Mouse (Mus musculus) liver, adult 2 months (tissue): ENCODE measurements at regions not wholly inside any gene's neighbourhood (a gene's known extent, or its start where the extent isn't known, plus 50 kb on each side); places are given as distances from the start of the nearest gene placed in this dataset.

ENCODE experiments used
- DNase-seq: peaks from one replicate; pipeline ENCODE4 v3.0.0-alpha.2; 2011; ENCODE audit warnings: low read depth, low spot score; ENCODE audit errors: extremely low read depth
- H3K27ac ChIP-seq: fragments of 200-500 bp; replicated peaks from 2 replicates; pipeline ENCODE4 v1.5.1; 2012; ENCODE audit warnings: low read depth, mild to moderate bottlenecking, control low read depth, inconsistent platforms, low read length; ENCODE audit not compliant: insufficient read depth
- H3K27me3 ChIP-seq: fragments of 200-500 bp; 2 replicates; pipeline ENCODE4 v1.6.1; 2012; ENCODE audit warnings: mild to moderate bottlenecking, moderate library complexity, low read length, inconsistent platforms; ENCODE audit not compliant: control insufficient read depth, insufficient read depth
- H3K36me3 ChIP-seq: fragments of 200-500 bp; 2 replicates; pipeline ENCODE4 v1.6.1; 2012; ENCODE audit warnings: low read length, inconsistent platforms; ENCODE audit not compliant: control insufficient read depth, insufficient read depth
- H3K4me1 ChIP-seq: fragments of 200-500 bp; 2 replicates; pipeline ENCODE4 v1.6.1; 2011; ENCODE audit warnings: low read length; ENCODE audit not compliant: control insufficient read depth, insufficient read depth
- H3K4me3 ChIP-seq: fragments of 200-500 bp; 2 replicates; pipeline ENCODE4 v1.5.1; 2011; ENCODE audit warnings: low read depth, mild to moderate bottlenecking, control low read depth, low read length, moderate library complexity; ENCODE audit not compliant: insufficient read depth
- H3K79me2 ChIP-seq: fragments of 200-500 bp; 2 replicates; pipeline ENCODE4 v1.6.1; 2012; ENCODE audit warnings: inconsistent platforms, mild to moderate bottlenecking, low read length, moderate library complexity; ENCODE audit not compliant: control insufficient read depth, insufficient read depth
- H3K9ac ChIP-seq: fragments of 200-500 bp; 2 replicates; pipeline ENCODE4 v1.6.1; 2012; ENCODE audit warnings: low read depth, mild to moderate bottlenecking, control low read depth, inconsistent platforms, low read length
- CTCF ChIP-seq: fragments of 200-500 bp; IDR thresholded peaks from 2 replicates; pipeline ENCODE4 v1.5.1; 2011; ENCODE audit warnings: low read depth, low read length, control low read depth
- POLR2A ChIP-seq: fragments of 200-500 bp; IDR thresholded peaks from 2 replicates; pipeline ENCODE4 v1.6.1; 2011; ENCODE audit warnings: low read length, control low read depth; ENCODE audit not compliant: insufficient read depth; ENCODE audit errors: extremely low read depth
- WGBS: fragments of 180-500 bp; shearing (Covaris S2); methylation state at CpG from one replicate; pipeline ENCODE4 v1.1.7; 2018; 5-methylcytosine and 5-hydroxymethylcytosine counted together

GRCm38 (mm10) chr13:6165916-6166315 lies 304.6 kb downstream of the Klf6 start:
- Histone ChIP-seq H3K36me3 (no peaks in the 10 kb centered on the region), H3K4me3 (no peak overlapping the region), H3K27me3 (no peaks in the 10 kb centered on the region), H3K79me2 (no peaks in the 10 kb centered on the region), H3K9ac (no peak overlapping the region), H3K27ac (no peak overlapping the region), H3K4me1 (no peaks in the 10 kb centered on the region)
- TF ChIP-seq POLR2A (no peak), CTCF (no peak)
- no peak for DNase-seq
- 94% methylated on average over 4 of the region's 4 CpGs for WGBS

- H3K79me2 ChIP-seq = no peaks in the 10 kb centered on the region
- H3K4me3 ChIP-seq = no peak overlapping the region
- H3K4me1 ChIP-seq = no peaks in the 10 kb centered on the region
- no peak overlapping the region for H3K27ac ChIP-seq
- no peak for TF ChIP-seq POLR2A
- TF ChIP-seq CTCF = no peak
- WGBS = 90% methylated on average over 1 of the region's 1 CpGs
- no peaks in the 10 kb centered on the region for H3K27me3 ChIP-seq
- no peaks in the 10 kb centered on the region for H3K36me3 ChIP-seq
- no peak for DNase-seq
- no peak overlapping the region for H3K9ac ChIP-seq
Observed at GRCm38 (mm10) chr13:6167055-6167761, 305.9 kb downstream of the Klf6 start.

- H3K36me3 ChIP-seq = no peaks in the 10 kb centered on the region
- TF ChIP-seq POLR2A = no peak
- TF ChIP-seq CTCF = no peak
- H3K79me2 ChIP-seq = no peaks in the 10 kb centered on the region
- H3K9ac ChIP-seq = no peak overlapping the region
- no peak for DNase-seq
- H3K4me3 ChIP-seq = no peak overlapping the region
- no peak overlapping the region for H3K27ac ChIP-seq
- no peaks in the 10 kb centered on the region for H3K4me1 ChIP-seq
- no peaks in the 10 kb centered on the region for H3K27me3 ChIP-seq
Observed at GRCm38 (mm10) chr13:6173095-6173494, 311.8 kb downstream of the Klf6 start.

- Histone ChIP-seq H3K36me3 (no peaks in the 10 kb centered on the region), H3K27me3 (no peaks in the 10 kb centered on the region), H3K27ac (no peak overlapping the region), H3K79me2 (no peaks in the 10 kb centered on the region), H3K4me3 (no peak overlapping the region), H3K9ac (no peak overlapping the region), H3K4me1 (no peaks in the 10 kb centered on the region)
- 77% methylated on average over 9 of the region's 9 CpGs for WGBS
- TF ChIP-seq POLR2A (no peak), CTCF (no peak)
- DNase-seq = no peak
Observed at GRCm38 (mm10) chr13:6178362-6179070, 317.2 kb downstream of the Klf6 start.

GRCm38 (mm10) chr13:6189133-6189532 lies 327.9 kb downstream of the Klf6 start:
- Histone ChIP-seq H3K4me1 (no peaks in the 10 kb centered on the region), H3K9ac (no peak overlapping the region), H3K27ac (no peak overlapping the region), H3K27me3 (no peaks in the 10 kb centered on the region), H3K4me3 (no peak overlapping the region), H3K79me2 (no peaks in the 10 kb centered on the region), H3K36me3 (no peaks in the 10 kb centered on the region)
- no peak for DNase-seq
- WGBS = 40% methylated on average over 3 of the region's 3 CpGs
- TF ChIP-seq CTCF = no peak
- no peak for TF ChIP-seq POLR2A

- no peak overlapping the region for H3K27ac ChIP-seq
- DNase-seq = no peak
Observed at GRCm38 (mm10) chr13:6189566-6189965, 328.3 kb downstream of the Klf6 start.

More at GRCm38 (mm10) chr13:6189566-6189965, 328.3 kb downstream of the Klf6 start:
- 19% methylated on average over 7 of the region's 7 CpGs for WGBS
- no peaks in the 10 kb centered on the region for H3K4me1 ChIP-seq
- H3K27me3 ChIP-seq = no peaks in the 10 kb centered on the region
- no peak overlapping the region for H3K9ac ChIP-seq
- no peaks in the 10 kb centered on the region for H3K36me3 ChIP-seq
- no peak for TF ChIP-seq CTCF
- TF ChIP-seq POLR2A = no peak
- H3K4me3 ChIP-seq = no peak overlapping the region
- H3K79me2 ChIP-seq = no peaks in the 10 kb centered on the region
